Mouse (Mus musculus) forebrain, embryonic 12.5 days (tissue): ENCODE measurements around the gene Ptov1. TPM values are rescaled to one million over a fixed set of nuclear protein-coding genes. Genes with fewer than 3 reads are reported as not detected.

Experiments used
- ATAC-seq: fragments of 200-750 bp; cut with Nextera tagmentation; 2 replicates; pipeline ENCODE4 v1.8.0; 2017; ENCODE audit warnings: moderate TSS enrichment; ENCODE audit not compliant: low FRiP score
- H3K27ac ChIP-seq: fragments of 300-500 bp; sonication (generic); 2 replicates; pipeline ENCODE4 v1.5.1; 2016; ENCODE audit warnings: mild to moderate bottlenecking
- H3K27me3 ChIP-seq: fragments of 300-500 bp; sonication (generic); 2 replicates; pipeline ENCODE4 v1.6.1; 2016; ENCODE audit warnings: mild to moderate bottlenecking
- H3K36me3 ChIP-seq: fragments of 300-500 bp; sonication (generic); replicated peaks from 2 replicates; pipeline ENCODE4 v1.6.1; 2016; ENCODE audit warnings: mild to moderate bottlenecking
- H3K4me1 ChIP-seq: fragments of 300-500 bp; sonication (generic); 2 replicates; pipeline ENCODE4 v1.6.1; 2016
- H3K4me2 ChIP-seq: fragments of 300-500 bp; sonication (generic); 2 replicates; pipeline ENCODE4 v1.6.1; 2016; ENCODE audit warnings: mild to moderate bottlenecking, moderate library complexity
- H3K4me3 ChIP-seq: fragments of 300-500 bp; sonication (generic); replicated peaks from 2 replicates; pipeline ENCODE4 v1.5.1; 2016; ENCODE audit warnings: mild to moderate bottlenecking
- H3K9ac ChIP-seq: fragments of 300-500 bp; sonication (generic); 2 replicates; pipeline ENCODE4 v1.6.1; 2016; ENCODE audit warnings: mild to moderate bottlenecking
- H3K9me3 ChIP-seq: fragments of 300-500 bp; sonication (generic); 2 replicates; pipeline ENCODE4 v1.6.1; 2016
- WGBS: fragments of 180-500 bp; shearing (Covaris S2); methylation state at CpG from one replicate; pipeline ENCODE4 v1.1.7; 2016; 5-methylcytosine and 5-hydroxymethylcytosine counted together
- polyA plus RNA-seq: library from polyadenylated mRNA; unstranded; fragments of >200 nt; fragmentation: Nextera tagmentation; extraction: Ambion mirVana; gene quantifications from 2 replicates; pipeline ENCODE4 v1.2.1, GENCODE M21; 2016

The Ptov1 gene
- polyA plus RNA-seq, 1 experiment from 2014 or later = 595 TPM

- peaks cover 60% of the 10 kb centered on the region for H3K36me3 ChIP-seq
- no peak overlapping the region for H3K9ac ChIP-seq
- 88% methylated on average over 24 of the region's 24 CpGs for WGBS
- H3K4me1 ChIP-seq = peaks cover 51% of the 10 kb centered on the region
- no peak overlapping the region for H3K27ac ChIP-seq
- H3K27me3 ChIP-seq = no peaks in the 10 kb centered on the region
- H3K9me3 ChIP-seq = no peaks in the 10 kb centered on the region
- no peak overlapping the region for H3K4me2 ChIP-seq
- no peak overlapping the region; the same call in 1 of the 2 replicates for H3K4me3 ChIP-seq
- ATAC-seq = no peak
Observed at GRCm38 (mm10) chr7:44864595-44865542, 4.7 kb downstream of the Ptov1 start.

- H3K9ac ChIP-seq = no peak overlapping the region
- peaks cover 53% of the 10 kb centered on the region for H3K4me1 ChIP-seq
- H3K27ac ChIP-seq = no peak overlapping the region
- 87% methylated on average over 11 of the region's 11 CpGs for WGBS
- peaks cover 60% of the 10 kb centered on the region for H3K36me3 ChIP-seq
- no peaks in the 10 kb centered on the region for H3K9me3 ChIP-seq
- H3K27me3 ChIP-seq = no peaks in the 10 kb centered on the region
- no peak overlapping the region for H3K4me3 ChIP-seq
- H3K4me2 ChIP-seq = no peak overlapping the region
- no peak for ATAC-seq
Observed at GRCm38 (mm10) chr7:44863982-44864494, 5.5 kb downstream of the Ptov1 start.

DNA sequence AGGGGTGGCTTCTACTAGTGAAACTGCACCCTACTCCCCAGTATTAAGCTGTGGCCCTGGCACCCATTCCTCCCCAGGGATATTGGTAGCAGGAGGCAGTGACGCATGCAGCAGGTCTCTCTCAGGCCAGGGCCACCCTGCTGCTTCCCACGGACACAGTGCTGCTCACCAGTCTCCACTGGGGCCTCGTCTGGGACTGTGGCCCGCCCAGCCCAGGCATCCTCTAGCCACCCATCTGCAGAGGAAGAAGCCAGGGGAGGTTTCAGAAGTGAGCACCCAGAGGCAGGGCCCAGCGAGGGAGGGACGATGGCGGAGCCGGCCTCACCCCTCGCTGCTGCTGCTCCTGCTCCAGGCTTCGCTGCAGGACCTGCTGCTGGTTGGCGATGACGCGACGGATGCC, 6.4 kb downstream of the Ptov1 start:
- WGBS = 88% methylated on average over 14 of the region's 14 CpGs
- no peak for ATAC-seq
- no peak overlapping the region for H3K9ac ChIP-seq
- H3K4me3 ChIP-seq = no peak overlapping the region
- H3K27me3 ChIP-seq = no peaks in the 10 kb centered on the region
- no peak overlapping the region for H3K4me2 ChIP-seq
- no peak overlapping the region for H3K27ac ChIP-seq
- H3K4me1 ChIP-seq = peaks cover 55% of the 10 kb centered on the region
- H3K36me3 ChIP-seq = peaks cover 60% of the 10 kb centered on the region
- H3K9me3 ChIP-seq = no peaks in the 10 kb centered on the region

DNA sequence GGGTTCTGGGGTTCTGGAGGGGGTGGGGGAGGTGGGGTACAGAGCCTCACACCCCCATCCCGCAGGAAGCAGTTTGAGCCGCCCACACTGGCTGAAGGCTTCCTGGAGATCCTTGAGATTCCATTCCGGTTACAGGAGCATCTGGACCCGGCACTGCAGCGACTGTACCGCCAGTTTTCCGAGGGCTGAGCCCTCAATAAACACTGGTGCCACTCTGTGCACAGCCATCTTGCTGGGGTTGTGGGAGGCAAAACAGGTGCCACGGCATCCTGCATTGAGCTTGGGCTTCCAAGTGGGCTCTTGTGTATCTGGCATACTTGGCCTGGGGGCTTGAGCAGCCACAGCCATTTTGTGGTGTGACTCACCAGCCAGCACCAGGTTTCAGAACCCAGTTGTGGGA, 7.2 kb downstream of the Ptov1 start:
- H3K4me1 ChIP-seq = peaks cover 55% of the 10 kb centered on the region
- H3K9me3 ChIP-seq = no peaks in the 10 kb centered on the region
- no peak overlapping the region for H3K4me3 ChIP-seq
- 88% methylated on average over 8 of the region's 8 CpGs for WGBS
- no peak for ATAC-seq
- no peaks in the 10 kb centered on the region for H3K27me3 ChIP-seq
- H3K27ac ChIP-seq = no peak overlapping the region
- no peak overlapping the region for H3K9ac ChIP-seq
- no peak overlapping the region for H3K4me2 ChIP-seq
- peaks cover 60% of the 10 kb centered on the region for H3K36me3 ChIP-seq

DNA sequence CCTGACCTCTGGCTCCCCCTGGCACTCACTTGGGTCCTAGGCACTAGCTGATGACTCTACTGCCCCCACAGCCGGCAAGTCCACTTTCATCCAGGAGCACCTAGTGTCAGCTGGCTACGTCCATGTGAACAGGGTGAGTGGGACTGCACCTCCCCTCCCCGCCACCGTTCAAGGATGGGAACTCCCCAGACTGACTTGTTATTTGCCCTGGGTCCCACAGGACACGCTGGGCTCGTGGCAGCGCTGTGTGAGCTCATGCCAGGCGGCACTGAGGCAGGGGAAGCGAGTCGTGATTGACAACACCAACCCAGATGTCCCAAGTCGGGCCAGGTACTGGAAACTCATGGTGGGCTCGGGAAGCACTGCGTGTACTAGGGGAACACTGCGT, 8.2 kb downstream of the Ptov1 start:
- Histone ChIP-seq H3K27ac (peak overlapping the region; percentile 48), H3K4me3 (no peak overlapping the region), H3K36me3 (peaks cover 51% of the 10 kb centered on the region)

GRCm38 (mm10) chr7:44860576-44861428, 8.8 kb downstream of the Ptov1 start:
- H3K4me3 ChIP-seq = no peak overlapping the region
- H3K9ac ChIP-seq = no peak overlapping the region
- no peaks in the 10 kb centered on the region for H3K9me3 ChIP-seq
- peak; percentile 45 for ATAC-seq
- no peaks in the 10 kb centered on the region for H3K27me3 ChIP-seq
- peak overlapping the region; percentile 48 for H3K27ac ChIP-seq
- H3K4me1 ChIP-seq = peaks cover 47% of the 10 kb centered on the region
- H3K4me2 ChIP-seq = no peak overlapping the region
- peaks cover 46% of the 10 kb centered on the region for H3K36me3 ChIP-seq
- 58% methylated on average over 22 of the region's 22 CpGs for WGBS

More for the DNA sequence above, 8.2 kb downstream of the Ptov1 start:
- Histone ChIP-seq H3K27me3 (no peaks in the 10 kb centered on the region), H3K4me2 (no peak overlapping the region), H3K9me3 (no peaks in the 10 kb centered on the region), H3K9ac (no peak overlapping the region), H3K4me1 (peaks cover 48% of the 10 kb centered on the region)
- no peak for ATAC-seq
- 82% methylated on average over 14 of the region's 14 CpGs for WGBS

- ATAC-seq = no peak
- WGBS = 91% methylated on average over 11 of the region's 11 CpGs
- H3K4me1 ChIP-seq = peaks cover 49% of the 10 kb centered on the region
Observed at GRCm38 (mm10) chr7:44859896-44860295, 9.7 kb downstream of the Ptov1 start.

GRCm38 (mm10) chr7:44857905-44858304, 11.7 kb downstream of the Ptov1 start:
- Histone ChIP-seq H3K9me3 (no peaks in the 10 kb centered on the region), H3K27ac (no peak overlapping the region), H3K4me1 (peaks cover 60% of the 10 kb centered on the region), H3K4me3 (peak overlapping the region; percentile 73), H3K36me3 (peaks cover 19% of the 10 kb centered on the region), H3K4me2 (peak overlapping the region; percentile 93), H3K9ac (peak overlapping the region; percentile 84), H3K27me3 (no peaks in the 10 kb centered on the region)
- ATAC-seq = no peak
- 26% methylated on average over 8 of the region's 8 CpGs for WGBS

More at GRCm38 (mm10) chr7:44859896-44860295, 9.7 kb downstream of the Ptov1 start:
- Histone ChIP-seq H3K4me2 (no peak overlapping the region), H3K4me3 (no peak overlapping the region), H3K27ac (no peak overlapping the region), H3K27me3 (no peaks in the 10 kb centered on the region), H3K9ac (no peak overlapping the region), H3K9me3 (no peaks in the 10 kb centered on the region), H3K36me3 (peaks cover 38% of the 10 kb centered on the region)

DNA sequence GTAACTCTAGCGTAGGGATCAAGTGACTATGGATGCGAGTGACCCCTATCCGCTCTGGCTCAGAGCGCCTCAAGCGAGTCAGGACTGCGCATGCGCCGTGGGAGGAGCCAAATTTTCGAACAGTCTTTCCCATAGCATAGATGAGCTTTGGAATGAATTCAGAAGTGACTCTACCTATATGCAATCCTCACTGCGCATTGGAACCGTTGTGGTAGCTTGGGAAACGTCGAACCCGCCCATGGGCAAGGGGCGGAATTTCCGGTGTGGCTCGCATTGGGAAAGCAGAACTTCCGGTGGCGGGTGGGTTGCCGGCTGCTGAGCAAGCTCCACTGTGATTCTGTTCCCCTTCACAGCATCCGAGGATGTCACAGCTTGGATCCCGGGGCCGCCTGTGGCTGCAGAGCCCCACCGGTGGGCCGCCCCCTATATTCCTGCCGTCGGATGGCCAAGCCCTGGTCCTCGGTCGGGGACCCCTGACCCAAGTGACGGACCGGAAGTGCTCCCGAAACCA, 12.5 kb downstream of the Ptov1 start, which contains the start of gene Pnkp:
Gene Pnkp, plus strand, starts transcription at position 98 of the 511 bp plus-strand sequence.
- H3K4me3 ChIP-seq = peak within 1 kb of the TSS; percentile 73
- WGBS = under 1% methylated on average over 32 of the region's 32 CpGs
- peaks cover 60% of the 10 kb centered on the region for H3K4me1 ChIP-seq
- H3K36me3 ChIP-seq = peaks cover 17% of the 10 kb centered on the region
- peak; percentile 36 for ATAC-seq
- H3K27ac ChIP-seq = peak within 1 kb of the TSS; percentile 93
- peak within 1 kb of the TSS; percentile 84 for H3K9ac ChIP-seq
- no peaks in the 10 kb centered on the region for H3K9me3 ChIP-seq
- H3K27me3 ChIP-seq = no peaks in the 10 kb centered on the region
- H3K4me2 ChIP-seq = peak within 1 kb of the TSS; percentile 93

- Histone ChIP-seq H3K9me3 (no peaks in the 10 kb centered on the region), H3K36me3 (peaks cover 15% of the 10 kb centered on the region), H3K27me3 (no peaks in the 10 kb centered on the region), H3K27ac (peak overlapping the region; percentile 93), H3K4me1 (peaks cover 60% of the 10 kb centered on the region), H3K4me2 (peak overlapping the region; percentile 93), H3K9ac (0 out of 2 replicates have a peak overlapping the region, but pooled peaks have one; percentile 84), H3K4me3 (peak overlapping the region; percentile 73)
- no peak for ATAC-seq
- 71% methylated on average over 9 of the region's 9 CpGs for WGBS
Observed at GRCm38 (mm10) chr7:44856265-44856916, 13.2 kb downstream of the Ptov1 start.

- H3K9ac ChIP-seq = peak overlapping the region; percentile 71
- peak overlapping the region; percentile 92 for H3K27ac ChIP-seq
- 36% methylated on average over 10 of the region's 10 CpGs for WGBS
- no peaks in the 10 kb centered on the region for H3K9me3 ChIP-seq
- peak overlapping the region; percentile 49 for H3K4me3 ChIP-seq
- H3K4me1 ChIP-seq = peaks cover 63% of the 10 kb centered on the region
- H3K36me3 ChIP-seq = peaks cover 13% of the 10 kb centered on the region
- H3K4me2 ChIP-seq = peak overlapping the region; percentile 85
- ATAC-seq = no peak
- H3K27me3 ChIP-seq = no peaks in the 10 kb centered on the region
Observed at GRCm38 (mm10) chr7:44855036-44855435, 14.6 kb downstream of the Ptov1 start.
